Mouse (Mus musculus): ENCODE measurements around the gene Decr2.
"Not testable (repeated sequence)": the region's sequence is repeated elsewhere in the genome, so short reads cannot be mapped to it uniquely, and the experiment has no call there.

The Decr2 gene

GRCm38 (mm10) chr17:26064916-26065315 lies 25.2 kb downstream of the Decr2 start:
- DNase-seq (ENCODE audit: low read depth, low spot score), result no peak

DNA sequence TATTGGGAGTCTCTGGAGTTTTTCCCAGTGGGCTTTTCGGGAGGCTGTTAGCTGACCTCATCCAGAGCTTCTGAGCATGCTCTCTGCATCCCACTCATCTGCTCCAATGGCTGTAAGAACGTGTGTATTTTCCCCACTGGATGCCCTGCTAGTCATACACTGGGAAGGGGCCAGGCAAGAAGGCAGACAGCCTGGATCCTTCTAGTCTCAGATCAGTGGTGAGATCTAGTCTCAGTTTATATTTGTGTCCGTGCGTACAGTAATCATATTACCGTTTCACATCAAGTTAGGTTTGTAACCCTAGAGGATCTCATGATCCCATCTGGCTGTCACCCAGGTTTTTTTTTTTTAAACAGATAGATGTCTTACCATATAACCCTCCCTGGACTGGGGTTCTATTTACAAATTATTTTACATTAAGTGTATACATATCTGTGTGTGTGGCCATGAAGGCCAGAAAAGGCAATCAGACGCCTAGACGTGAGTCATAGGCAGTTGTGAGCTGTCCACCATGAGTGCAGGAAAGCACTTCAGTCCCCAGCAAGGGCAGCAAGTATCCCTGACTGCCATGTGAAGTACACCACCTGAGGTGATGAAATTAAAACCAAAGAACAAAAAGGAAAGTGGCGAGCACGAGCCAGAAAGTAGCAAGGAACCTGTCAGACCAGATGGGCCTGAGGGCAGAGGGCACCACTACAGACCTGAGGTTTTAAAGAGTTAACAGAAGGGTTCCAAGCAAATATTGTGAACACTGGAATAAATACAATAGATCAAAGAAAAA lies 32.2 kb downstream of the Decr2 start:
- no peak for DNase-seq (ENCODE audit: low read depth, low spot score)

GRCm38 (mm10) chr17:26057278-26057677 lies 32.9 kb downstream of the Decr2 start:
- DNase-seq (ENCODE audit: low read depth, low spot score), result no peak

- DNase-seq (ENCODE audit: low read depth, low spot score), result no peak
These were observed 35.0 kb downstream of the Decr2 start for GRCm38 (mm10) chr17:26055164-26055563.

DNA sequence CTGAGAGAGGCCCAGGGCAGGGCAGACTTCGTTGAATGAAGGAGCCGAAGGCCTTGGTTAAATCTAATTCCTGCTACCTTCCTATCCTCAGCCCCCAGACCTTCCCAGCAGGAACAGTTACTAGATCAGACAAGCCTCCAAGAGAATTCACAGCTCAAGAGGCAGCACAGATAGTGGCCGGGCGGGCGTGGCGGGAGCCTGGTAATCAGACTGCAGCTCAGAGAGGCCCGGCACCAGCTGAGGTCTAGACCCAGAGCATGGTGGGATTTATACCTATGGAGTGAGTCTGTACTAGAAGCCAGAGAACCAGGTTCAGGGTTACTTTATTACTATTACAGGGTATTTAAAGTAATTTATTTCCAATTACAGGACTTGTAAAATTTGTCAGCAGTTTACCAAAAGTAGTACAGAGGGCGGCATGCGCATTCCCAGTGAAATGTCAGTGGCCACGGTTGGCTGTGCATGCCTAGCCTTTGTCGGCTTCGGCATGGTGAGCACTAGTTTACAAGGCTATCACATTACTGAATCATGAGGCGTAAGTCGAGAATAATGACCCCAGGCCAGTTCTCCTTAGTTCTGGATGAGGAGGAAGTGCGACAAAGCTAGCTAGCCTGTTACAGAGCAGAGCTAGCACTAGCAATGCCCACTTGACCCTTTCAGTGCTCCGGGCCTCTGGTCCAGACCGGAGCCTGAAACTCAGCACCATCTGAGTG lies 35.8 kb downstream of the Decr2 start:
- DNase-seq (ENCODE audit: low read depth, low spot score), result peak; percentile 77

- DNase-seq (ENCODE audit: low read depth, low spot score), result no peak
These were observed 37.4 kb downstream of the Decr2 start for GRCm38 (mm10) chr17:26052706-26053105.

DNA sequence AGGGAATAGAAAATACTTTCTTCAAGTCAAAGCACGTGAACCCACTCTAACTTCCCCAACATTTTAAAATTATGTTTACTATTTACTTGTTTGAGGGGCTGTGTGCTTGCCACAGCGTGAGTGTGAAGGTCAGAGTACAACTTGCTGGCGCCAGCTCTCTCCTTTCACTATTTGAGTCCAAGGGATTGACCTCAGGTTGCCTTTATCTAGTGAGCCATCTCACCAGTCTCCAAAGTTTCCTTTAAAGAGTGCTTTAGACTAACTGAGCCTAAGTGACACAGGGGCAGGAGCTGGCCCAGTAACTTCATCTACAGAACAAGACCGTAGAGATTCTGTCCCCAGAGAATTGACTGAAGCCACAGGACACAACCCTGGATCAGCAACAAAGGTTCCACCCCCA lies 38.1 kb downstream of the Decr2 start:
- DNase-seq (ENCODE audit: low read depth, low spot score), result no peak

- no peak for DNase-seq (ENCODE audit: low read depth, low spot score)
These were observed 42.0 kb downstream of the Decr2 start for GRCm38 (mm10) chr17:26048118-26048517.

DNA sequence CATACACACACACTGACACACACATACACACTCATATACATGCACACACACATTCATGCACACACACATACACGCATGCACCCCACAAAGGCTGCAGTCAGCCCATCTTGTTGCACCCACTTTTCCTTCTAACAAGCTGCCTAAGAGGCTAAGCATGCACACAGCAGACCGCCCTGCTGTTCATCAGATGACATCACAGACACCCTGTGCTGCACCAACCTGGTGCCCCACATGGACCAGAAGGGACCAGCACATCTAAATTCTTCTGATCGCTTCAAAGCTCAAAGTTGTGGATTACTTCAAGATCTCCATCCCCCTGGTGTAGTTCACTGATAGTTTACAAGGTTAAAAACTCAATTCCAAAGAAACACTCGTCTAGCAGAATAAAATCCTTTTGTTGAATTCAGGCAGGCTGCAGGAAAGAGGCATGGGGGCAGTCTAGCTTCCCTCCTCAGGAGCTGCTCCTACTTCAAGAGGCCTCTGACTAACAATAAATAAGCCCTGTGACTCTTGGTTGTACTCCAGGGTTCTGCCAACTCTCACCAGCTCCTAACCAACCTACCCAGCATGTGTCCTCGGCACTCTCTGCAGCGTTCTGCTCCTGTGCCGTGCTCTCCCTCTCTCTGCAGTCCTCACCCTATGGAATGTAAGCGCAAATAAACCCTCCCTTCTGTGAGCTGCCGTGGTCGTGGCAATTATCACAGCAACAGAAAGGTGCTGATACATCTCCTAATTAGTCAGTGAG lies 43.7 kb downstream of the Decr2 start:
- no peak for DNase-seq (ENCODE audit: low read depth, low spot score)

DNA sequence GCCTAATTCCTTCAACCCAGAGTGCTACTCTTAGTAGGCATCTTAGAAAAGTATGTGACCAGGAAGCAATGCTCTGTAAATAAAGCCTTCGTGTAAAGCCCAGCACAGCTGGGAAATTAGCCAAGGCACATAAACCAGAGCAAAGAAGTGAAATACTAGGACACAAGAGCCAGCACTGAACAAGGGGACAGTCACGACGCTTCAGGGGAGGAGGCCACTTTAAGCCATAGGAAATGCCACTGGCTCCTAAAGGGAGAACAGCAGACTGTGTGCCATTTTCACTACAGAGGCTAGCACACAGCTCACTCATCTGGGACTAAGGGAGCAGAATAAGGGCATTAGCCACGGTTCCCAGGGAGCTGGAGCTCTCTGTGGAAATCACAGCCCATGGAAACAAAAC lies 44.9 kb downstream of the Decr2 start:
- DNase-seq (ENCODE audit: low read depth, low spot score), result no peak

GRCm38 (mm10) chr17:26043249-26043636 lies 46.9 kb downstream of the Decr2 start:
- DNase-seq (ENCODE audit: low read depth, low spot score), result no peak

- DNase-seq (ENCODE audit: low read depth, low spot score), result no peak
These were observed 47.4 kb downstream of the Decr2 start for GRCm38 (mm10) chr17:26042599-26043248.

GRCm38 (mm10) chr17:26041111-26041802 lies 48.9 kb downstream of the Decr2 start:
- peak; percentile 60 for DNase-seq (ENCODE audit: low read depth, low spot score)

DNA sequence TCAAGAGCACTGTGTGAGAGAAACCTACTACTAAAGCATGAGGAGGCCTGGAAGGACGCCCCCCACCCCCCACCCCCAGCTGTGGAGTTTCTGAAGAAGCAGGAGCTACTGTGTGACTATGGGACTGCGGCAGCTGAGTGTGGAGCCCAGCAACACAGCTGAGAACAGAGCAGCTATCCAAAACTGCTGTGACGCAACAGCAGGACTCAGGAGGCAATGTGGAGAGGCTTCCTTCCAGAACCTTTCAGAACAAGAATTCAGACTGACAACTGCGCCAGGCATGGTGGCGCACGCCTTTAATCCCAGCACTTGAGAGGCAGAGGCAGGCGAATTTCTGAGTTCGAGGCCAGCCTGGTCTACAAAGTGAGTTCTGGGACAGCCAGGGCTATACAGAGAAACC lies 49.4 kb downstream of the Decr2 start:
- not testable (repeated sequence) for DNase-seq (ENCODE audit: low read depth, low spot score)

GRCm38 (mm10) chr17:26032037-26032436 lies 58.1 kb downstream of the Decr2 start:
- no peak for DNase-seq (ENCODE audit: low read depth, low spot score)

DNA sequence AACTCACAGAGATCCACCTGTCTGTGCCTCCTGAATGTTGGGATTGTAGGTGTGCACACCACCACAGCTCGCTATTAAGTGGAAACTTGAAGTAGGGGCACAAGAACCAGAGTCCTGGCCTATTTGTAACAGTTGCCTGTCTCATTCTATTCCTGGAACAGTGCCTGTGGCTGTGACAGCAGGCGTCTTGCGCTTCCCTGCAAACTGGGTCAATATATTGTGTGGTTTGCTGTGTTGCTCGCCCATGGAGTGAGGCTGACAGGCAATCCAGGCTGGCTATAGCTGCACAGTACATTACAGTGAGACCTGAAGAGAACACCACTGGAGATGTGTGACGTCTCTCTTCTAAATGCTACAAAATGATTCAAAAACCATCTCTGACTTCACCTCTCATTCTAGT lies 58.6 kb downstream of the Decr2 start:
- no peak for DNase-seq (ENCODE audit: low read depth, low spot score)

Data from forelimb bud, embryonic 11.5 days (tissue).